Mouse (Mus musculus): ENCODE measurements around the gene Ncbp2. TPM values are rescaled to one million over a fixed set of nuclear protein-coding genes. Genes with fewer than 3 reads are reported as not detected.

Ncbp2 gene
- 12.7 and 18.7 TPM in 2 replicates for polyA plus RNA-seq (2012; rRNA removed; ENCODE audit: low replicate concordance)

GRCm38 (mm10) chr16:31948345-31948774 is at the start of gene Ncbp2, which contains the start of gene 0610012G03Rik:
TSS of gene Ncbp2 (plus strand) at chr16:31948513.
TSS of gene 0610012G03Rik (minus strand) at chr16:31948494.

GRCm38 (mm10) chr16:31933751-31934549 is 14.4 kb upstream of the Ncbp2 start, which contains the start of gene Pigz:
TSS of gene Pigz (plus strand) at chr16:31933851.

GRCm38 (mm10) chr16:32002509-32003477 is 54.5 kb downstream of the Ncbp2 start, which contains the start of gene Senp5:
TSS of gene Senp5 (minus strand) at chr16:32003287.

Other genes starting within 250 kb of the Ncbp2 start
- gene Meltf, start 69.7 kb upstream of the Ncbp2 start, polyA plus RNA-seq (2012; rRNA removed; ENCODE audit: low replicate concordance), result 2.1 TPM in 1 of 2 replicates, not detected in the other
- 3.3 and 6.1 TPM in 2 replicates for gene Pigz, start 14.7 kb upstream of the Ncbp2 start, polyA plus RNA-seq (2012; rRNA removed; ENCODE audit: low replicate concordance)
- gene 0610012G03Rik, start within 50 bp of the Ncbp2 start, polyA plus RNA-seq (2012; rRNA removed; ENCODE audit: low replicate concordance), result 56.8 and 64.5 TPM in 2 replicates
- gene Senp5, start 54.8 kb downstream of the Ncbp2 start, polyA plus RNA-seq (2012; rRNA removed; ENCODE audit: low replicate concordance), result 7.5 and 9.8 TPM in 2 replicates
- gene Pak2, start 130.8 kb downstream of the Ncbp2 start, polyA plus RNA-seq (2012; rRNA removed; ENCODE audit: low replicate concordance), result 20.3 and 28.5 TPM in 2 replicates
- gene Pigx, start 151.2 kb downstream of the Ncbp2 start, polyA plus RNA-seq (2012; rRNA removed; ENCODE audit: low replicate concordance), result 21.4 and 41.7 TPM in 2 replicates
- gene Cep19, start 151.3 kb downstream of the Ncbp2 start, polyA plus RNA-seq (2012; rRNA removed; ENCODE audit: low replicate concordance), result 4.4 and 8.4 TPM in 2 replicates
- gene Nrros, start 217.1 kb downstream of the Ncbp2 start, polyA plus RNA-seq (2012; rRNA removed; ENCODE audit: low replicate concordance), result 44.5 and 44.7 TPM in 2 replicates
- 0.18 TPM in 1 of 2 replicates, not detected in the other for gene Bex6, start 231.3 kb downstream of the Ncbp2 start, polyA plus RNA-seq (2012; rRNA removed; ENCODE audit: low replicate concordance)

All from subcutaneous adipose tissue, adult 2 months (tissue).